Mouse (Mus musculus): ENCODE data around the gene Dse. TPM values are rescaled to one million over a fixed set of nuclear protein-coding genes. Genes with fewer than 3 reads are reported as not detected.

Gene Dse
- total RNA-seq, 2 experiments from 2014 or later = 14.8 to 14.9 TPM

DNA sequence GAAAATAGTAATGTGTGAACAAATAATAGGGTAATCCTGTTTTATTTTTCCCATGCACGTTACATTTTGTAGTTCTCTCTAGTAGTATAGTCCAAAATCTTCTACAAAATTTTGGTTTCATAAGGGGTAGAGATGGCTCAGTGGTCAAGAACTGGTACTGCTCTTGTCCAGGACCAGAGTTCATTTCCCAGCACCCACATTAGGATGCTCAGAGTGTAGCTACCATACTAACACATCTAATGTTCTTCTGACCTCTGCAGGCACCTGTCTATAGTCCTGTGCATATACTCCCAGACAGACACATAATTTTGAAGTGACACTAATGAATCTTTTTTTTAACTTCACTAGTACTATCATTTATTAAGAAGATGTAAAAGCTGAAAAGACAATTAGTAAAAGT, 1.7 kb downstream of the Dse start:
- intact Hi-C loops (cut with DNase I) = no loop called here
- DNase-seq = no peak

DNA sequence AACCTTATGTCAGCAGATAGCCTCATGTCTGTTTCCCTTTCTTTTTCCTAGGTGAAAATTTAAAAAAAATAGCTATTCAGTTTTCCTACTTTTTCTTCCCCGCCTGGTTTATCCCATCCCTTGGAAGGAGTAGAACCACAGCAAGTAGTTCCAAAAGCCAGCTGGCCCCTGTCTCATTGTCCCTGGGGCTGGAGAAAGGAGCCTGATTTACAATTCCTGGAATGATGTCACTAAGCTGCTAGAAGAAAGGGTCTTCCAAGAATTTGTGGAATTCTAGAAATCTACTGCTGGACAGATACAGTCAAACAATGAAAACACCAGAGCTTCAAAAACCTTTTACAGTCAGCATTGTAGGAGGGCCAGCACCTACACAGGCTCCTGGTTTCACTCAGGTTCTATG, 6.8 kb downstream of the Dse start:
- intact Hi-C loops (cut with DNase I) = no loop called here
- no peak for DNase-seq

DNA sequence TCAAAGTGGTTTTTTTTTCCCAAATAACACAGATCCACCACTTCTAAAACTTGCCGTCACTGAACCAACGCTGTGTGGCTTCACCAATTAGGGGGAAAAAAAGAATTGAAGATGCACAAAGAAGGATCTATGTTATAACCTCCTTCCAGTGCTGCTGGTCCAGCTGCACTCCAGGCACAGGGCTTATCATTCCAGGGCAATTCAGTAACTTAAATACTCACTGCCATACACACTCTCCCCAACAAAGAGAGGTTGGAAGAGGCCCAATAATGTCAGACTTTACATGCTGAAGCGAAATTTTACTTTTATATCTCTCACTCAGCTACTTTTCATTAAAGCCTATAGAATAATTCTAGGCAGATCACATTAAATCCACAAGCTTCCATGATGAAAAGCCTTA, 8.9 kb downstream of the Dse start:
- DNase-seq = no peak
- intact Hi-C loops (cut with DNase I) = no loop called here

- intact Hi-C loops (cut with DNase I) = no loop called here
- DNase-seq = no peak
Measured at GRCm38 (mm10) chr10:34198061-34198460, 9.5 kb downstream of the Dse start.

- DNase-seq = no peak
- intact Hi-C loops (cut with DNase I) = no loop called here
Measured at GRCm38 (mm10) chr10:34197269-34197668, 10.2 kb downstream of the Dse start.

- intact Hi-C loops (cut with DNase I) = no loop called here
- no peak for DNase-seq
Measured at GRCm38 (mm10) chr10:34194957-34195356, 12.6 kb downstream of the Dse start.

GRCm38 (mm10) chr10:34194503-34194902, 13.0 kb downstream of the Dse start:
- intact Hi-C loops (cut with DNase I) = no loop called here

GRCm38 (mm10) chr10:34186571-34187260, 20.8 kb downstream of the Dse start:
- DNase-seq = no peak
- intact Hi-C loops (cut with DNase I) = no loop called here

More at GRCm38 (mm10) chr10:34194503-34194902, 13.0 kb downstream of the Dse start:
- DNase-seq = no peak

- intact Hi-C loops (cut with DNase I) = no loop called here
Measured at GRCm38 (mm10) chr10:34185556-34185955, 22.0 kb downstream of the Dse start.

GRCm38 (mm10) chr10:34184956-34185355, 22.6 kb downstream of the Dse start:
- intact Hi-C loops (cut with DNase I) = no loop called here
- no peak for DNase-seq

More at GRCm38 (mm10) chr10:34185556-34185955, 22.0 kb downstream of the Dse start:
- DNase-seq = no peak

DNA sequence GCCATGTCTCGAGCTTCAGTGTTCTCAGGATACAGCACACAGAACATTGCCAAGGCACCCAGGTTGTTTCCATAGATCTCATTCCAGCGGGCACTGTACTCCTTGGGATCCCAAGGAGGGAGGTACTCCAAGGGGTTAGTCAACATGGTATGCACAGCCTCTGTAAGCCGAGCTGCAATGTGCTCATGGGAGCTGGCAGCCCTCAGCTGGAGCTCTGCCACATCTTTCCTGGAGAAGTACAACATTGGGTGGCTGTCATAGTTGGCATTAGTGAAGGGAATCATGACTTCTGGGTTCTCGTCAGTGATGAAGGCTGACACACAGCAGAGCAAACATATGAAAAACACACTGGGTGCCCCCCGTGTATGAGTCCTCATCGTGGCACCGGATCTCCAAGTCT, 23.8 kb downstream of the Dse start:
- DNase-seq = no peak

GRCm38 (mm10) chr10:34175870-34176606, 31.5 kb downstream of the Dse start:
- DNase-seq = no peak
- intact Hi-C loops (cut with DNase I) = no loop called here

More for the DNA sequence above, 23.8 kb downstream of the Dse start:
- intact Hi-C loops (cut with DNase I) = no loop called here

- no peak for DNase-seq
- intact Hi-C loops (cut with DNase I) = no loop called here
Measured at GRCm38 (mm10) chr10:34172663-34173282, 34.7 kb downstream of the Dse start.

DNA sequence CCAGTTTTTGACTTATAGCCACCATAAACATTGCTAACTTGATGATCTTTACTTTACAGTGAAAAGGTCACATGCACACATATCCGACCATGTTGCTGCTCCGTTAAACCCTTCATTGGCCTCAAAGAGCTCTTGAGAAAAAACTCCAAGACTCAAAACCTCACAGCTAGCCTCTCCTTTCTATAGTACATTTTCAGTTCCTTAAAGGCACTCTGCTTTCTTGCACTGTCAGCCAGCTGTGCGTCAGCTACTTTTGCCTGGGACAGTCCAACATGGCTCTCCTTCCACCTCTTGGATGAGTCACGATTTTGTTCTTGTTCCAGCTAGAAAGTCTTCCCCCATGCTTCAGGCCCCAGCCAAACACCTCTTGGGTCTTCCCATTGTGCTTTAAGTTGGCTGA, 35.9 kb downstream of the Dse start:
- no peak for DNase-seq
- intact Hi-C loops (cut with DNase I) = no loop called here

DNA sequence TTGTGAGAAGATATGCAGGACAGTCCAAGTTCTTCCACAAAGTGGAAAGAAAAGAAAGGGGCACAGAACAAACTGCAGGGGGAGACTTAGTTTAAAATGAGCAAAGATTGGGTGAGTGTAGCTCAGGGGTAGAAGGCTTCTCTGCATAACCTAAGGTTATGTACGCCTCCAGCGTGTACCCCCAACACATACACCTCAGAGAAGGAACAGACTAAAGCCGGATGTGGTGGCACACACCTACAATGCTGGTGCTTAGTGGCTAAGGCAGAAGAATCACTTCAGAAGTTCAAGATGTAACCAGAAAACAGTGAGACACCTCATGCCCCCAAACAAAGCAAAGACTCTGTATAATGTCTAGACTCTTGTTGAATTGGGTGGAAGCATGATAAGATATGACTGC, 36.3 kb downstream of the Dse start:
- intact Hi-C loops (cut with DNase I) = no loop called here
- no peak for DNase-seq

GRCm38 (mm10) chr10:34166971-34167370, 40.5 kb downstream of the Dse start:
- intact Hi-C loops (cut with DNase I) = no loop called here

GRCm38 (mm10) chr10:34155796-34156554, 51.5 kb downstream of the Dse start:
- intact Hi-C loops (cut with DNase I) = no loop called here
- no peak for DNase-seq

More at GRCm38 (mm10) chr10:34166971-34167370, 40.5 kb downstream of the Dse start:
- no peak for DNase-seq

- no peak for DNase-seq
- intact Hi-C loops (cut with DNase I) = no loop called here
Measured at GRCm38 (mm10) chr10:34151827-34152226, 55.7 kb downstream of the Dse start.

DNA sequence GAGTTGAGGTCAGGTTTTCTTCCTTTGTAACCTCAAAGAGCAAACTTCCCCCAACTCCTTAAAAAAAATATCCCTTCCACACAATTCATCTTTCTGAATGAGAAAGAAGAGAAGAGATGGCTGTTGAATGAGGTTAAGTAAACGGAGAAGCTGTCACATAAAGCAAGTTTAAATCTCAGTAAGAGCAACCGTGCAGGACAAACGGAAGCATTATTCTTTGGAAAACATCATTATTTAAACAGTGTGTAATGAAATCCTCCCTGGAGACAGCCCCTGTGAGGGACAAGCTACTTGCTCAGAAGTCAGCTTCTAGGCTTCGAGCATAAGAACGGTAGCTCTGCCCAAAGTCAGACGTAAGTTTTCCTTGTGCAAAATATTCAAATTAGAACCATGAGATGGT, 57.1 kb downstream of the Dse start:
- no peak for DNase-seq
- intact Hi-C loops (cut with DNase I) = no loop called here

DNA sequence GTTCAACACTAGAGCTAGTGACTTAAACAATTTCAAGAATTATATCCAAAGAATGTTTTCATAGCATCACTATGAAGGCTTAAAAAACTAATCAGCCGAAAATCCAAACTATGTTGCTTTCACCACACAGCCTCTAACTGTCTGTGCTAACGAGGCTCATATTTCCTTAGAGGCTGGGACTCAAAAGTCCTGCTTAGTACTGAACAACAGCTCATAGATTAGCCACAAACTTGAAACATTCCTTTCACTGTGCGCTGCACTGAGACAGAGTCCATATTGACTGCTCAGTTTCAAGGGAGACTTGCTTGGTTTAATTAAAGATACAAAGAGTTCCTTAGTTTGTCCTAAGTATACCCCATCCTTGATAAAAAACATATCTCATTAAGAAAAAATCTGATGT, 57.7 kb downstream of the Dse start:
- intact Hi-C loops (cut with DNase I) = no loop called here
- DNase-seq = no peak

GRCm38 (mm10) chr10:34141693-34142092, 65.8 kb downstream of the Dse start:
- intact Hi-C loops (cut with DNase I) = no loop called here
- DNase-seq = no peak

Data from left cerebral cortex, postnatal 4 days (tissue).